Mouse (Mus musculus) thymus, adult 2 months (tissue): ENCODE measurements around the gene H1f0.

Experiments
- CTCF ChIP-seq: fragments of 200-500 bp; IDR thresholded peaks from 2 replicates; pipeline ENCODE4 v1.5.1; 2012; ENCODE audit warnings: mild to moderate bottlenecking, control low read depth, low read length, moderate library complexity, borderline replicate concordance; ENCODE audit not compliant: control insufficient read depth, poor library complexity, insufficient read depth; ENCODE audit errors: extremely low read depth
- POLR2A ChIP-seq: fragments of 200-500 bp; IDR thresholded peaks from 2 replicates; pipeline ENCODE4 v1.6.1; 2012; ENCODE audit warnings: mild to moderate bottlenecking, low read length, control low read depth, moderate library complexity; ENCODE audit not compliant: control insufficient read depth, poor library complexity, insufficient read depth; ENCODE audit errors: extremely low read depth

GRCm38 (mm10) chr15:79052366-79052765 is 24.1 kb downstream of the H1f0 start:
- TF ChIP-seq POLR2A: no peak
- TF ChIP-seq CTCF: no peak
